Mouse (Mus musculus): ENCODE results near the gene Crybb1. TPM values are rescaled to one million over a fixed set of nuclear protein-coding genes. Genes with fewer than 3 reads are reported as not detected.

The Crybb1 gene
- polyA plus RNA-seq, 1 experiment, result not detected

GRCm38 (mm10) chr5:112244275-112244562, 11.4 kb upstream of the Crybb1 start:
- no peaks in the 10 kb centered on the region for H3K27me3 ChIP-seq (ENCODE audit: control insufficient read depth, insufficient read depth, low read length, poor library complexity, severe bottlenecking)
- no peaks in the 10 kb centered on the region for H3K9me3 ChIP-seq (replicated peaks; ENCODE audit: control insufficient read depth, insufficient read depth, low read length, poor library complexity, severe bottlenecking)
- no peak overlapping the region for H3K27ac ChIP-seq (ENCODE audit: insufficient read depth, low read length)
- no peak overlapping the region for H3K4me3 ChIP-seq (ENCODE audit: low read depth, low read length)
- peaks cover 3% of the 10 kb centered on the region for H3K4me1 ChIP-seq (ENCODE audit: control insufficient read depth, insufficient read depth, low read length)
- H3K36me3 ChIP-seq (ENCODE audit: control insufficient read depth, insufficient read depth, low read length, poor library complexity, severe bottlenecking), result no peaks in the 10 kb centered on the region
- H3K9ac ChIP-seq (ENCODE audit: low read depth, poor library complexity, severe bottlenecking), result no peak overlapping the region
- no peak for TF ChIP-seq POLR2A (IDR thresholded peaks at IDR 0.05; ENCODE audit: insufficient read depth, low read length)
- no peak for TF ChIP-seq EP300 (IDR thresholded peaks at IDR 0.05; ENCODE audit: insufficient read depth, low read depth, low read length)
- no peak for TF ChIP-seq CTCF (IDR thresholded peaks at IDR 0.05; ENCODE audit: low read depth, low read length)

- H3K4me1 ChIP-seq (ENCODE audit: control insufficient read depth, insufficient read depth, low read length), result peaks cover 3% of the 10 kb centered on the region
- no peak overlapping the region for H3K9ac ChIP-seq (ENCODE audit: low read depth, poor library complexity, severe bottlenecking)
- no peak overlapping the region for H3K27ac ChIP-seq (ENCODE audit: insufficient read depth, low read length)
- H3K9me3 ChIP-seq (replicated peaks; ENCODE audit: control insufficient read depth, insufficient read depth, low read length, poor library complexity, severe bottlenecking), result no peaks in the 10 kb centered on the region
- TF ChIP-seq POLR2A (IDR thresholded peaks at IDR 0.05; ENCODE audit: insufficient read depth, low read length) (no peak), EP300 (IDR thresholded peaks at IDR 0.05; ENCODE audit: insufficient read depth, low read depth, low read length) (no peak), CTCF (IDR thresholded peaks at IDR 0.05; ENCODE audit: low read depth, low read length) (no peak)
- no peaks in the 10 kb centered on the region for H3K36me3 ChIP-seq (ENCODE audit: control insufficient read depth, insufficient read depth, low read length, poor library complexity, severe bottlenecking)
- H3K27me3 ChIP-seq (ENCODE audit: control insufficient read depth, insufficient read depth, low read length, poor library complexity, severe bottlenecking), result no peaks in the 10 kb centered on the region
- no peak overlapping the region for H3K4me3 ChIP-seq (ENCODE audit: low read depth, low read length)
Measured at GRCm38 (mm10) chr5:112244890-112245615, 10.6 kb upstream of the Crybb1 start.

GRCm38 (mm10) chr5:112247399-112247798, 8.2 kb upstream of the Crybb1 start:
- H3K36me3 ChIP-seq (ENCODE audit: control insufficient read depth, insufficient read depth, low read length, poor library complexity, severe bottlenecking), result no peaks in the 10 kb centered on the region
- 0 out of 2 replicates have a peak overlapping the region, but pooled peaks have one; percentile 24 for H3K4me3 ChIP-seq (ENCODE audit: low read depth, low read length)
- H3K27ac ChIP-seq (ENCODE audit: insufficient read depth, low read length), result no peak overlapping the region
- no peaks in the 10 kb centered on the region for H3K27me3 ChIP-seq (ENCODE audit: control insufficient read depth, insufficient read depth, low read length, poor library complexity, severe bottlenecking)
- no peak for TF ChIP-seq POLR2A (IDR thresholded peaks at IDR 0.05; ENCODE audit: insufficient read depth, low read length)
- TF ChIP-seq EP300 (IDR thresholded peaks at IDR 0.05; ENCODE audit: insufficient read depth, low read depth, low read length), result no peak
- TF ChIP-seq CTCF (IDR thresholded peaks at IDR 0.05; ENCODE audit: low read depth, low read length), result no peak
- H3K4me1 ChIP-seq (ENCODE audit: control insufficient read depth, insufficient read depth, low read length), result peaks cover 3% of the 10 kb centered on the region
- H3K9me3 ChIP-seq (replicated peaks; ENCODE audit: control insufficient read depth, insufficient read depth, low read length, poor library complexity, severe bottlenecking), result no peaks in the 10 kb centered on the region
- no peak overlapping the region for H3K9ac ChIP-seq (ENCODE audit: low read depth, poor library complexity, severe bottlenecking)

GRCm38 (mm10) chr5:112249106-112249505, 6.5 kb upstream of the Crybb1 start:
- TF ChIP-seq CTCF (IDR thresholded peaks at IDR 0.05; ENCODE audit: low read depth, low read length) (no peak), POLR2A (IDR thresholded peaks at IDR 0.05; ENCODE audit: insufficient read depth, low read length) (no peak), EP300 (IDR thresholded peaks at IDR 0.05; ENCODE audit: insufficient read depth, low read depth, low read length) (no peak)
- Histone ChIP-seq H3K27ac (ENCODE audit: insufficient read depth, low read length) (no peak overlapping the region), H3K4me1 (ENCODE audit: control insufficient read depth, insufficient read depth, low read length) (peaks cover 3% of the 10 kb centered on the region), H3K9ac (ENCODE audit: low read depth, poor library complexity, severe bottlenecking) (no peak overlapping the region), H3K27me3 (ENCODE audit: control insufficient read depth, insufficient read depth, low read length, poor library complexity, severe bottlenecking) (no peaks in the 10 kb centered on the region), H3K9me3 (replicated peaks; ENCODE audit: control insufficient read depth, insufficient read depth, low read length, poor library complexity, severe bottlenecking) (no peaks in the 10 kb centered on the region), H3K36me3 (ENCODE audit: control insufficient read depth, insufficient read depth, low read length, poor library complexity, severe bottlenecking) (no peaks in the 10 kb centered on the region), H3K4me3 (ENCODE audit: low read depth, low read length) (no peak overlapping the region)

GRCm38 (mm10) chr5:112252400-112252799, 3.2 kb upstream of the Crybb1 start, which contains the start of gene Cryba4:
Gene Cryba4 (minus strand): TSS chr5:112252518.
- Histone ChIP-seq H3K27me3 (ENCODE audit: control insufficient read depth, insufficient read depth, low read length, poor library complexity, severe bottlenecking) (no peaks in the 10 kb centered on the region), H3K4me1 (ENCODE audit: control insufficient read depth, insufficient read depth, low read length) (peaks cover 3% of the 10 kb centered on the region), H3K27ac (ENCODE audit: insufficient read depth, low read length) (no peak within 1 kb of the TSS), H3K9ac (ENCODE audit: low read depth, poor library complexity, severe bottlenecking) (no peak within 1 kb of the TSS), H3K36me3 (ENCODE audit: control insufficient read depth, insufficient read depth, low read length, poor library complexity, severe bottlenecking) (no peaks in the 10 kb centered on the region), H3K9me3 (replicated peaks; ENCODE audit: control insufficient read depth, insufficient read depth, low read length, poor library complexity, severe bottlenecking) (no peaks in the 10 kb centered on the region), H3K4me3 (ENCODE audit: low read depth, low read length) (no peak within 1 kb of the TSS)
- TF ChIP-seq CTCF (IDR thresholded peaks at IDR 0.05; ENCODE audit: low read depth, low read length) (no peak), POLR2A (IDR thresholded peaks at IDR 0.05; ENCODE audit: insufficient read depth, low read length) (no peak), EP300 (IDR thresholded peaks at IDR 0.05; ENCODE audit: insufficient read depth, low read depth, low read length) (no peak)

- no peaks in the 10 kb centered on the region for H3K4me1 ChIP-seq (ENCODE audit: control insufficient read depth, insufficient read depth, low read length)
- H3K9ac ChIP-seq (ENCODE audit: low read depth, poor library complexity, severe bottlenecking), result no peak overlapping the region
- no peaks in the 10 kb centered on the region for H3K27me3 ChIP-seq (ENCODE audit: control insufficient read depth, insufficient read depth, low read length, poor library complexity, severe bottlenecking)
- H3K27ac ChIP-seq (ENCODE audit: insufficient read depth, low read length), result no peak overlapping the region
- TF ChIP-seq EP300 (IDR thresholded peaks at IDR 0.05; ENCODE audit: insufficient read depth, low read depth, low read length) (peak; percentile 57; the same call in 1 of the 2 replicates), POLR2A (IDR thresholded peaks at IDR 0.05; ENCODE audit: insufficient read depth, low read length) (no peak)
- no peaks in the 10 kb centered on the region for H3K36me3 ChIP-seq (ENCODE audit: control insufficient read depth, insufficient read depth, low read length, poor library complexity, severe bottlenecking)
- no peaks in the 10 kb centered on the region for H3K9me3 ChIP-seq (replicated peaks; ENCODE audit: control insufficient read depth, insufficient read depth, low read length, poor library complexity, severe bottlenecking)
- H3K4me3 ChIP-seq (ENCODE audit: low read depth, low read length), result no peak overlapping the region
Measured at GRCm38 (mm10) chr5:112253169-112253568, 2.4 kb upstream of the Crybb1 start.
